Mouse (Mus musculus) kidney, postnatal 14 days (tissue): Measurements from ENCODE around the gene Galt.
"Not testable (repeated sequence)": the region's sequence is repeated elsewhere in the genome, so short reads cannot be mapped to it uniquely, and the experiment has no call there.

Experiments
- DNase-seq: peaks from one replicate; pipeline ENCODE4 v3.0.0; 2022; ENCODE audit warnings: mixed read lengths

Galt gene

GRCm38 (mm10) chr4:41781271-41781670 is 26.2 kb downstream of the Galt start:
- DNase-seq, result not testable (repeated sequence)

GRCm38 (mm10) chr4:41781748-41782485 is 26.9 kb downstream of the Galt start:
- DNase-seq, result not testable (repeated sequence)

- DNase-seq, result not testable (repeated sequence)
Measured at GRCm38 (mm10) chr4:41782711-41783110, 27.7 kb downstream of the Galt start.

- not testable (repeated sequence) for DNase-seq
Measured at GRCm38 (mm10) chr4:41783197-41783596, 28.2 kb downstream of the Galt start.
